Mouse (Mus musculus) lung, embryonic 16.5 days (tissue): ENCODE results near the gene Gm14226. TPM values are rescaled to one million over a fixed set of nuclear protein-coding genes. Genes with fewer than 3 reads are reported as not detected.
"Not testable (repeated sequence)": the region's sequence is repeated elsewhere in the genome, so short reads cannot be mapped to it uniquely, and the experiment has no call there.

Experiments used
- ATAC-seq: fragments of 200-750 bp; cut with Nextera tagmentation; 2 replicates; pipeline ENCODE4 v1.8.0; 2017; ENCODE audit warnings: low read depth, mild to moderate bottlenecking, moderate library complexity
- H3K27ac ChIP-seq: fragments of 300-500 bp; sonication (generic); 2 replicates; pipeline ENCODE4 v1.5.1; 2014; ENCODE audit warnings: mild to moderate bottlenecking, control low read depth, low read length
- H3K27me3 ChIP-seq: fragments of 300-500 bp; sonication (generic); 2 replicates; pipeline ENCODE4 v1.6.1; 2014; ENCODE audit warnings: low read depth, low read length, mixed read lengths; ENCODE audit not compliant: control insufficient read depth, insufficient read depth
- H3K36me3 ChIP-seq: fragments of 300-500 bp; sonication (generic); 2 replicates; pipeline ENCODE4 v1.6.1; 2014; ENCODE audit warnings: low read length; ENCODE audit not compliant: control insufficient read depth, insufficient read depth
- H3K4me1 ChIP-seq: fragments of 300-500 bp; sonication (generic); replicated peaks from 2 replicates; pipeline ENCODE4 v1.6.1; 2014; ENCODE audit warnings: low read length, mixed read lengths; ENCODE audit not compliant: control insufficient read depth, insufficient read depth
- H3K4me2 ChIP-seq: fragments of 300-500 bp; sonication (generic); 2 replicates; pipeline ENCODE4 v1.6.1; 2014; ENCODE audit warnings: low read depth, low read length, control low read depth
- H3K4me3 ChIP-seq: fragments of 300-500 bp; sonication (generic); 2 replicates; pipeline ENCODE4 v1.5.1; 2014; ENCODE audit warnings: mild to moderate bottlenecking, low read length, control low read depth
- H3K9ac ChIP-seq: fragments of 300-500 bp; sonication (generic); 2 replicates; pipeline ENCODE4 v1.6.1; 2014; ENCODE audit warnings: low read length, control low read depth
- H3K9me3 ChIP-seq: fragments of 300-500 bp; sonication (generic); 2 replicates; pipeline ENCODE4 v1.6.1; 2016; ENCODE audit warnings: low read length; ENCODE audit not compliant: control insufficient read depth
- WGBS: fragments of 180-500 bp; shearing (Covaris S2); extraction: QIAGEN DNeasy Blood & Tissue Kit; methylation state at CpG from one replicate; pipeline ENCODE4 v1.1.7; 2014; 5-methylcytosine and 5-hydroxymethylcytosine counted together
- polyA plus RNA-seq: library from polyadenylated mRNA; unstranded; fragments of >200 nt; fragmentation: Nextera tagmentation; extraction: Ambion mirVana; gene quantifications from 2 replicates; pipeline ENCODE4 v1.2.1, GENCODE M21; 2015

Gene Gm14226
- polyA plus RNA-seq = 0.21 and 0.35 TPM in 2 replicates

- WGBS = 3% methylated on average over 24 of the region's 26 CpGs
- Histone ChIP-seq H3K27ac (peak within 1 kb of the TSS; percentile 74), H3K9ac (peak within 1 kb of the TSS; percentile 69), H3K4me2 (peak within 1 kb of the TSS; percentile 60), H3K4me3 (peak within 1 kb of the TSS; percentile 44)
- not testable (repeated sequence) for H3K4me1 ChIP-seq, H3K27me3 ChIP-seq, H3K36me3 ChIP-seq, ATAC-seq, H3K9me3 ChIP-seq
Observed at GRCm38 (mm10) chr2:155018251-155018755, at the start of gene Gm14226. Gene Gm14226, plus strand, starts transcription at chr2:155018266.

- H3K27me3 ChIP-seq, H3K9me3 ChIP-seq, H3K9ac ChIP-seq, H3K4me3 ChIP-seq, H3K36me3 ChIP-seq, H3K27ac ChIP-seq, H3K4me2 ChIP-seq, ATAC-seq: not testable (repeated sequence)
- WGBS = 51% methylated on average over 14 of the region's 14 CpGs
- peaks cover 15% of the 10 kb centered on the region for H3K4me1 ChIP-seq
Observed at GRCm38 (mm10) chr2:154969740-154970397, 48.2 kb upstream of the Gm14226 start.

GRCm38 (mm10) chr2:154971919-154972692, 46.0 kb upstream of the Gm14226 start:
- Histone ChIP-seq H3K36me3 (no peaks in the 10 kb centered on the region), H3K27me3 (no peaks in the 10 kb centered on the region), H3K4me1 (peaks cover 15% of the 10 kb centered on the region), H3K27ac (peak overlapping the region; percentile 59), H3K4me2 (peak overlapping the region; percentile 45), H3K9me3 (no peaks in the 10 kb centered on the region), H3K4me3 (no peak overlapping the region), H3K9ac (no peak overlapping the region)
- peak; percentile 98 for ATAC-seq
- 13% methylated on average over 18 of the region's 18 CpGs for WGBS

- ATAC-seq = no peak
- Histone ChIP-seq H3K4me2 (no peak overlapping the region), H3K9me3 (no peaks in the 10 kb centered on the region), H3K27ac (peak overlapping the region; percentile 50), H3K9ac (no peak overlapping the region), H3K27me3 (no peaks in the 10 kb centered on the region), H3K4me3 (no peak overlapping the region), H3K4me1 (peaks cover 15% of the 10 kb centered on the region), H3K36me3 (no peaks in the 10 kb centered on the region)
- 47% methylated on average over 5 of the region's 5 CpGs for WGBS
Observed at GRCm38 (mm10) chr2:154972981-154973380, 45.1 kb upstream of the Gm14226 start.

- no peaks in the 10 kb centered on the region for H3K27me3 ChIP-seq
- no peaks in the 10 kb centered on the region for H3K4me1 ChIP-seq
- H3K36me3 ChIP-seq = no peaks in the 10 kb centered on the region
- H3K27ac ChIP-seq = no peak overlapping the region
- no peak overlapping the region for H3K4me2 ChIP-seq
- ATAC-seq = no peak
- no peaks in the 10 kb centered on the region for H3K9me3 ChIP-seq
- H3K4me3 ChIP-seq = no peak overlapping the region
- H3K9ac ChIP-seq = no peak overlapping the region
- WGBS = 68% methylated on average over 1 of the region's 1 CpGs
Observed at GRCm38 (mm10) chr2:154986609-154987008, 31.5 kb upstream of the Gm14226 start.

- ATAC-seq = no peak
- H3K36me3 ChIP-seq = no peaks in the 10 kb centered on the region
- no peaks in the 10 kb centered on the region for H3K9me3 ChIP-seq
- H3K4me1 ChIP-seq = no peaks in the 10 kb centered on the region
- no peak overlapping the region for H3K27ac ChIP-seq
- H3K4me3 ChIP-seq = no peak overlapping the region
- no peaks in the 10 kb centered on the region for H3K27me3 ChIP-seq
- H3K9ac ChIP-seq = no peak overlapping the region
- WGBS = 62% methylated on average over 8 of the region's 8 CpGs
- no peak overlapping the region for H3K4me2 ChIP-seq
Observed at GRCm38 (mm10) chr2:154991411-154991810, 26.7 kb upstream of the Gm14226 start.

DNA sequence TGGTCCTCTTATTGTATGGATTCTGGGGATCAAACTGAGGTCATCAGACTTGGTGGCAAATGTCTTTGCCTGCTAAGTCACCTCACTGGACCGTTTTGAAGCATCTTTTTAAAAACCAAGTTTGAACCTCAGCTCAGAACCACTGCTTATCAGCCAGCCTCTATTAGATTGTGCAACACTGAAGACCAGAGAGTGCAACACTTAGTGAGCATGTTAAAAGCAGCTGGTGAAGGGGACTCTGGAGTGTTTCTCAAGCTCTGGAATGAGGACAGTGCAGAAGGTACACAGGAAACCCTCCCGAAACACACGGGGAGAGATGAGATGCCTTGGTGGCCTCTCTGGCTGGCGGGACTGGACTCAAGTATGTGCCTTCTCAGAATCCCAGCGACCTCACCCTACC, 26.0 kb upstream of the Gm14226 start:
- H3K27me3 ChIP-seq = no peaks in the 10 kb centered on the region
- no peak overlapping the region for H3K9ac ChIP-seq
- no peak overlapping the region for H3K27ac ChIP-seq
- no peaks in the 10 kb centered on the region for H3K4me1 ChIP-seq
- no peak for ATAC-seq
- WGBS = 72% methylated on average over 5 of the region's 5 CpGs
- no peaks in the 10 kb centered on the region for H3K9me3 ChIP-seq
- H3K36me3 ChIP-seq = no peaks in the 10 kb centered on the region
- H3K4me2 ChIP-seq = no peak overlapping the region
- no peak overlapping the region for H3K4me3 ChIP-seq

DNA sequence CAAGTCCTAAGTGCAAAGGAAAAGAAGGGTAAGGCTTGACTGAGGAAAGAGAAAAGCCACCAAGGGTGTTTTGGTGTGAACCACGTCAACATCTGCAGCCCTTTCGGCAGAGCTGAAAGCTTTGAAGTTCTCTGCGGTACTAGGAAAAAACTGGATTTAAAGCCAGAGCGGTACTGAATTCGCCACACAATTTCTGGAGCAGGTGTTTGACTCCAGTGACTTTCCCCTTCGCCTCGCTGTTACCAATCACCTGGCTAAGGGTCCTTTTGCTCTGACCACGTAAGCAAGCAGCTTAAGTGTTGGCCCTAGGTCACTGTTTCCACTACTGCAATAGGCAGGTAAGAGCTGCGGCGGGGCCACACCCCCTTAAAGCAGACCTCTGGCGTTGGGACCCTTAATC, 12.6 kb upstream of the Gm14226 start:
- H3K4me1 ChIP-seq = no peaks in the 10 kb centered on the region
- no peak overlapping the region for H3K4me2 ChIP-seq
- no peak overlapping the region for H3K9ac ChIP-seq
- H3K27ac ChIP-seq = no peak overlapping the region
- ATAC-seq = no peak
- H3K27me3 ChIP-seq = no peaks in the 10 kb centered on the region
- 84% methylated on average over 11 of the region's 11 CpGs for WGBS
- no peak overlapping the region for H3K4me3 ChIP-seq
- no peaks in the 10 kb centered on the region for H3K9me3 ChIP-seq
- H3K36me3 ChIP-seq = no peaks in the 10 kb centered on the region

- ATAC-seq = no peak
- Histone ChIP-seq H3K27me3 (no peaks in the 10 kb centered on the region), H3K36me3 (no peaks in the 10 kb centered on the region), H3K9me3 (no peaks in the 10 kb centered on the region), H3K4me1 (no peaks in the 10 kb centered on the region), H3K9ac (no peak overlapping the region), H3K4me2 (no peak overlapping the region), H3K4me3 (no peak overlapping the region), H3K27ac (no peak overlapping the region)
- WGBS = 40% methylated on average over 3 of the region's 3 CpGs
Observed at GRCm38 (mm10) chr2:155011086-155011656, 6.9 kb upstream of the Gm14226 start.
